Mouse (Mus musculus): ENCODE measurements at regions not wholly inside any gene's neighbourhood (a gene's known extent, or its start where the extent isn't known, plus 50 kb on each side); places are given as distances from the start of the nearest gene placed in this dataset.
A peak's percentile ranks its signal among the peaks of the same experiment; 100 is the strongest.

DNA sequence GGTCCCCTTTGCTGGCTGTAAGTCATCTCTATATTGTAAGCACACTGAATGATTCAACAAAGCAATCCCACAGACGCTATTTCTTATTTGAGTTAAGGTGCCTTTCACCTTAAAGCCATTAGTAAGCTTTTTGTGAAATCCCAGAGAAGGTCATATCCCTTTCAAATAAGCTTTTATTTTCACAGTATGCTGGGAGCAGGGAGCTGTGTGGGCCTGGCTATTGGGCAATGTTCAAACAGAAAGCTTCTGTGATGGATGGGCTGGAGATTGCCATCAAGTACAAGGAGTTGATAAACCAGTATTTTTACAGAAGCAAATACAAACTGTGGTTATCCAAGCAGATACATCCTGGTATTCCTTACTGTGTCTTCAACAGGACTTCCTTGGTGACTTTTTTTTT is 1389.0 kb downstream of the Gsdmc2 start:
- no peak overlapping the region; the same call in 1 of the 2 replicates for H3K4me2 ChIP-seq (ENCODE audit: insufficient read depth, low read depth, poor library complexity, severe bottlenecking)
- no peak for DNase-seq (ENCODE audit: extremely low read depth)
- 0 out of 2 replicates have a peak, but pooled peaks have one; percentile 39 for TF ChIP-seq RCOR1 (conservative IDR thresholded peaks at IDR 0.05; ENCODE audit: low read depth, low read length)
- 0 out of 2 replicates have a peak, but pooled peaks have one; percentile 31 for TF ChIP-seq TCF12 (IDR thresholded peaks at IDR 0.05; ENCODE audit: low read depth, low read length)
- TF ChIP-seq CHD2 (IDR thresholded peaks at IDR 0.05; ENCODE audit: low read length): peak; percentile 38; the same call in 1 of the 2 replicates
- TF ChIP-seq SIN3A (IDR thresholded peaks at IDR 0.05; ENCODE audit: low read length): 0 out of 2 replicates have a peak, but pooled peaks have one; percentile 29
- TF ChIP-seq MAFK (IDR thresholded peaks at IDR 0.05; ENCODE audit: insufficient replicate concordance, low read length): no peak
- no peaks in the 10 kb centered on the region for H3K36me3 ChIP-seq (replicated peaks in 1 of 2; ENCODE audit: control insufficient read depth in 1 of 2, insufficient read depth in 1 of 2, low read length in 1 of 2)
- H3K4me1 ChIP-seq (ENCODE audit: control insufficient read depth in 1 of 2, insufficient read depth in 2 of 2): peaks cover 20 to 70% of the 10 kb centered on the region in 2 experiments
- no peak overlapping the region for H3K4me3 ChIP-seq (replicated peaks in 1 of 3; ENCODE audit: low read depth in 2 of 3, low read length in 2 of 3, poor library complexity in 1 of 3)
- in situ Hi-C loops (cut with MboI; ENCODE audit: low pct_ligation_motif_present, low pct_unique_long_range_greater_than_20kb, low sequenced_read_pairs) (no loop called here), dilution Hi-C loops (cut with MboI; ENCODE audit: extremely low pct_ligation_motif_present, extremely low pct_unique_long_range_greater_than_20kb, low sequenced_read_pairs) (no loop called here)
- no peaks in the 10 kb centered on the region for H3K79me2 ChIP-seq (replicated peaks; ENCODE audit: control insufficient read depth, extremely low read depth, insufficient read depth, poor library complexity, severe bottlenecking)
- H3K9ac ChIP-seq (ENCODE audit: insufficient read depth, low read depth): peak overlapping the region; percentile 18; the same call in 1 of the 2 replicates
- H3K27me3 ChIP-seq (replicated peaks): no peaks in the 10 kb centered on the region
- H3K9me3 ChIP-seq (replicated peaks; ENCODE audit: low read length): peaks cover 3% of the 10 kb centered on the region
- H3K27ac ChIP-seq (ENCODE audit: insufficient read depth, low read depth): no peak overlapping the region

DNA sequence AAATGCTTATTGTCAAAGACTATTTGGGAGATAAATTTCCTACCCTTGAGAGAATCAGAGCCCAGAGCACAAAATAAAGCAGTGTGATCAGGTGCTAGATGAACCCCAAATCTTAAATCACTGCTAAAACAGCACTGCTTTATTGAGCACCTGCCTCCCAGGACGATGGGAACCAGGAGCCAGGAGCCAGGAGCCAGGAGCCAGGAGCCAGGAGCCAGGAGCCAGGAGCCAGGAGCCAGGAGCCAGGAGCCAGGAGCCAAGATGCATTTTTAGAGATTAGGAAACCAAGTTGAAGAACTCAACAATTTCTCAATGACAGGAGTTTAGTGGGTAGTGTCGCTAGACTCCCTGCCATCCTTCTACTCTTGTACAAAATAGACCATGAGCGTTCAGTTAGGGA is 1396.9 kb downstream of the Gsdmc2 start:
- Histone ChIP-seq H3K79me2 (replicated peaks; ENCODE audit: control insufficient read depth, extremely low read depth, insufficient read depth, poor library complexity, severe bottlenecking) (no peaks in the 10 kb centered on the region), H3K4me2 (ENCODE audit: insufficient read depth, low read depth, poor library complexity, severe bottlenecking) (no peak overlapping the region), H3K9me3 (replicated peaks; ENCODE audit: low read length) (no peaks in the 10 kb centered on the region), H3K9ac (ENCODE audit: insufficient read depth, low read depth) (no peak overlapping the region), H3K27ac (ENCODE audit: insufficient read depth, low read depth) (no peak overlapping the region), H3K36me3 (replicated peaks in 1 of 2; ENCODE audit: control insufficient read depth in 1 of 2, insufficient read depth in 1 of 2, low read length in 1 of 2) (no peaks in the 10 kb centered on the region), H3K4me3 (replicated peaks in 1 of 3; ENCODE audit: low read depth in 2 of 3, low read length in 2 of 3, poor library complexity in 1 of 3) (no peak overlapping the region), H3K4me1 (ENCODE audit: control insufficient read depth in 1 of 2, insufficient read depth in 2 of 2) (peaks cover 0 to 11% of the 10 kb centered on the region in 2 experiments; a peak in 1 of 4 replicates), H3K27me3 (replicated peaks) (no peaks in the 10 kb centered on the region)
- dilution Hi-C loops (cut with MboI; ENCODE audit: extremely low pct_ligation_motif_present, extremely low pct_unique_long_range_greater_than_20kb, low sequenced_read_pairs) (no loop called here), in situ Hi-C loops (cut with MboI; ENCODE audit: low pct_ligation_motif_present, low pct_unique_long_range_greater_than_20kb, low sequenced_read_pairs) (no loop called here)
- TF ChIP-seq UBTF (IDR thresholded peaks at IDR 0.05; ENCODE audit: low read depth, low read length) (no peak), GABPA (IDR thresholded peaks at IDR 0.05; ENCODE audit: insufficient replicate concordance, low read depth, low read length) (no peak), CHD1 (IDR thresholded peaks at IDR 0.05; ENCODE audit: low read depth, low read length) (no peak), ZKSCAN1 (IDR thresholded peaks at IDR 0.05; ENCODE audit: borderline replicate concordance, low read depth, low read length) (no peak), EP300 (IDR thresholded peaks at IDR 0.05; ENCODE audit: low read length) (no peak), KAT2A (IDR thresholded peaks at IDR 0.05; ENCODE audit: insufficient replicate concordance, low read length) (no peak), MYC (IDR thresholded peaks at IDR 0.05; ENCODE audit: low read depth, low read length) (no peak), BHLHE40 (IDR thresholded peaks at IDR 0.05; ENCODE audit: low read depth, low read length) (no peak), RAD21 (IDR thresholded peaks at IDR 0.05; ENCODE audit: low read depth, low read length) (no peak), HCFC1 (IDR thresholded peaks at IDR 0.05; ENCODE audit: low read depth, low read length) (no peak), POLR2A (IDR thresholded peaks at IDR 0.05; ENCODE audit: low read depth, low read length) (no peak), E2F4 (IDR thresholded peaks at IDR 0.05; ENCODE audit: insufficient replicate concordance, low read depth, low read length) (no peak), MEF2A (IDR thresholded peaks at IDR 0.05; ENCODE audit: borderline replicate concordance, low read depth, low read length) (no peak), NRF1 (IDR thresholded peaks at IDR 0.05; ENCODE audit: low read depth, low read length) (no peak), TBP (conservative IDR thresholded peaks at IDR 0.05; ENCODE audit: low read depth, low read length) (no peak), RCOR1 (conservative IDR thresholded peaks at IDR 0.05; ENCODE audit: low read depth, low read length) (no peak), ZNF384 (IDR thresholded peaks at IDR 0.05; ENCODE audit: low read depth, low read length) (no peak), USF1 (IDR thresholded peaks at IDR 0.05; ENCODE audit: low read depth, low read length) (no peak), CTCF (conservative IDR thresholded peaks at IDR 0.05 in 1 of 2, IDR thresholded peaks at IDR 0.05 in 1 of 2; ENCODE audit: low read depth in 2 of 2, low read length in 2 of 2) (no peak), MAFK (IDR thresholded peaks at IDR 0.05; ENCODE audit: insufficient replicate concordance, low read length) (no peak)
- no peak for DNase-seq (ENCODE audit: extremely low read depth)
